Mouse (Mus musculus) gastrocnemius, postnatal 25 days (tissue): ENCODE data around the gene Mpped2. TPM values are rescaled to one million over a fixed set of nuclear protein-coding genes. Genes with fewer than 3 reads are reported as not detected.

ENCODE experiments used
- DNase-seq: peaks from one replicate; pipeline ENCODE4 v3.0.0; 2022
- total RNA-seq, 2 experiments: library from RNA; stranded (reverse); gene quantifications; 1 replicate in 1 of 2; 2 replicates in 1 of 2; pipeline ENCODE4 v1.2.3; 2021

Gene Mpped2
- total RNA-seq, 2 experiments from 2014 or later = 3.0 to 3.4 TPM

- no peak for DNase-seq
Measured at GRCm38 (mm10) chr2:106745364-106745763, 52.3 kb downstream of the Mpped2 start.

- no peak for DNase-seq
Measured at GRCm38 (mm10) chr2:106746211-106746610, 53.1 kb downstream of the Mpped2 start.

- DNase-seq = no peak
Measured at GRCm38 (mm10) chr2:106746905-106747304, 53.8 kb downstream of the Mpped2 start.

- DNase-seq = no peak
Measured at GRCm38 (mm10) chr2:106747342-106747741, 54.3 kb downstream of the Mpped2 start.

- DNase-seq = no peak
Measured at GRCm38 (mm10) chr2:106750878-106751277, 57.8 kb downstream of the Mpped2 start.

GRCm38 (mm10) chr2:106753703-106754102, 60.6 kb downstream of the Mpped2 start:
- no peak for DNase-seq

GRCm38 (mm10) chr2:106754696-106755095, 61.6 kb downstream of the Mpped2 start:
- DNase-seq = no peak

- no peak for DNase-seq
Measured at GRCm38 (mm10) chr2:106756354-106757103, 63.5 kb downstream of the Mpped2 start.

GRCm38 (mm10) chr2:106762920-106763319, 69.9 kb downstream of the Mpped2 start:
- DNase-seq = no peak

- DNase-seq = no peak
Measured at GRCm38 (mm10) chr2:106769236-106769635, 76.2 kb downstream of the Mpped2 start.

- no peak for DNase-seq
Measured at GRCm38 (mm10) chr2:106772643-106773042, 79.6 kb downstream of the Mpped2 start.

GRCm38 (mm10) chr2:106774251-106775196, 81.5 kb downstream of the Mpped2 start:
- no peak for DNase-seq

- no peak for DNase-seq
Measured at GRCm38 (mm10) chr2:106775994-106776393, 82.9 kb downstream of the Mpped2 start.

GRCm38 (mm10) chr2:106778861-106779516, 85.9 kb downstream of the Mpped2 start:
- no peak for DNase-seq

- DNase-seq = no peak
Measured at GRCm38 (mm10) chr2:106781181-106782179, 88.4 kb downstream of the Mpped2 start.

GRCm38 (mm10) chr2:106783311-106783710, 90.2 kb downstream of the Mpped2 start:
- no peak for DNase-seq

- DNase-seq = no peak
Measured at GRCm38 (mm10) chr2:106788055-106788454, 95.0 kb downstream of the Mpped2 start.

GRCm38 (mm10) chr2:106788573-106788972, 95.5 kb downstream of the Mpped2 start:
- DNase-seq = no peak

- DNase-seq = no peak
Measured at GRCm38 (mm10) chr2:106789694-106790328, 96.7 kb downstream of the Mpped2 start.

GRCm38 (mm10) chr2:106790329-106790701, 97.2 kb downstream of the Mpped2 start:
- no peak for DNase-seq

GRCm38 (mm10) chr2:106796246-106796645, 103.2 kb downstream of the Mpped2 start:
- no peak for DNase-seq
